Comparison of ENCODE assay signal across 12 mouse cellular contexts in genomic region chr6:54202311-54203020, GRCm38 (mm10).
DNase-seq lines count a peak whose midpoint lies in the region; ATAC-seq and TF ChIP-seq lines count a peak whose summit lies in the region.
"Had no signal": no experiment of that assay in that cellular context is flagged by ENCODE, and none has a peak within 500 bp of the region (broad histone marks: within the 10 kb centered on the region; RNA-seq: fewer than 3 reads in every experiment).

No protein-coding gene starts in this region.

- peak overlapping the region; percentile 72 for H3K27ac ChIP-seq in liver, postnatal 0 days (ENCODE audit: low read depth)
- H3K27ac ChIP-seq: embryonic facial prominence, embryonic 15.5 days had no signal

- TF ChIP-seq CTCF in liver, postnatal 0 days (IDR thresholded peaks at IDR 0.05; ENCODE audit: low read depth): no peak

- H3K4me2 ChIP-seq in liver, postnatal 0 days (ENCODE audit: low read depth, low read length): peak overlapping the region; percentile 35; the same call in 1 of the 2 replicates
- H3K4me2 ChIP-seq: embryonic facial prominence, embryonic 15.5 days had no signal

- no peak overlapping the region for H3K4me3 ChIP-seq in liver, postnatal 0 days (ENCODE audit: low read depth, low read length)
- H3K4me3 ChIP-seq: embryonic facial prominence, embryonic 15.5 days had no signal

- ATAC-seq in liver, postnatal 0 days: peak; percentile 87
- ATAC-seq in megakaryocyte progenitor cell, adult 5-6 weeks (replicated peaks; ENCODE audit: poor library complexity): no peak
- ATAC-seq: forebrain, postnatal 0 days had no signal

- H3K4me1 ChIP-seq in liver, postnatal 0 days (ENCODE audit: insufficient read depth): peaks cover 22% of the 10 kb centered on the region
- H3K4me1 ChIP-seq: embryonic facial prominence, embryonic 15.5 days had no signal

- no peak overlapping the region for H3K9ac ChIP-seq in liver, postnatal 0 days (replicated peaks)
- H3K9ac ChIP-seq: embryonic facial prominence, embryonic 15.5 days; forebrain, postnatal 0 days had no signal

- TF ChIP-seq EP300 in liver, postnatal 0 days (IDR thresholded peaks at IDR 0.05; ENCODE audit: low read depth): 0 out of 2 replicates have a peak, but pooled peaks have one; percentile 7

- H3K27me3 ChIP-seq in liver, postnatal 0 days (ENCODE audit: insufficient read depth, low read length): no peaks in the 10 kb centered on the region
- H3K27me3 ChIP-seq: embryonic facial prominence, embryonic 15.5 days had no signal

- no peaks in the 10 kb centered on the region for H3K9me3 ChIP-seq in liver, postnatal 0 days (ENCODE audit: low read length)
- H3K9me3 ChIP-seq: embryonic facial prominence, embryonic 15.5 days had no signal

- no peaks in the 10 kb centered on the region for H3K36me3 ChIP-seq in liver, postnatal 0 days (replicated peaks; ENCODE audit: insufficient read depth, low read length)
- H3K36me3 ChIP-seq: embryonic facial prominence, embryonic 15.5 days had no signal

- 52% methylated on average over 7 of the region's 7 CpGs for WGBS in liver, postnatal 0 days (ENCODE audit: insufficient replicate concordance)

- peak; percentile 5 for DNase-seq in heart, adult 8-10 months (ENCODE audit: low spot score)
- no peak for DNase-seq in heart, adult 9 months (ENCODE audit: low spot score in 2 of 2)
- peak; percentile 58 for DNase-seq in kidney, adult 18-20 months
- peak; percentile 72 for DNase-seq in kidney, postnatal 14 days
- peak; percentile 27 for DNase-seq in liver, postnatal 0 days
- no peak for DNase-seq in thymus, adult 18-20 months
- no peak for DNase-seq in ovary, postnatal 14 days (ENCODE audit: low spot score)
- DNase-seq: forebrain, postnatal 0 days; heart, postnatal 14 days; right cerebral cortex, postnatal 4 days had no signal

Comparison
In these comparisons a context has a peak if more than half of its experiments do, and no peak if none do; other contexts are left out.
1. DNase-seq: peak in heart, adult 8-10 months (single experiment), kidney, adult 18-20 months (single experiment), kidney, postnatal 14 days (single experiment) and liver, postnatal 0 days (single experiment); none in heart, adult 9 months (0 of 2), thymus, adult 18-20 months (0 of 2) and ovary, postnatal 14 days (single experiment).